Mouse (Mus musculus): ENCODE data around the gene Pik3r5. TPM values are rescaled to one million over a fixed set of nuclear protein-coding genes. Genes with fewer than 3 reads are reported as not detected.

Gene Pik3r5
- polyA plus RNA-seq, 1 experiment from 2014 or later = 0.65 TPM

GRCm38 (mm10) chr11:68519815-68520214 lies 87.9 kb downstream of the Pik3r5 start:
- Histone ChIP-seq H3K9me3 (ENCODE audit: control insufficient read depth, low read length) (peaks cover 7% of the 10 kb centered on the region; the same call in 1 of the 2 replicates), H3K9ac (ENCODE audit: low read length) (no peak overlapping the region), H3K4me3 (ENCODE audit: control insufficient read depth in 1 of 2, insufficient read depth in 1 of 2, low read depth in 1 of 2, low read length in 2 of 2) (no peak overlapping the region), H3K27ac (replicated peaks in 1 of 2; ENCODE audit: control insufficient read depth in 1 of 2, insufficient read depth in 1 of 2, low read depth in 2 of 2, low read length in 2 of 2) (no peak overlapping the region), H3K4me1 (ENCODE audit: control insufficient read depth in 2 of 2, insufficient read depth in 2 of 2, low read length in 2 of 2) (no peaks in the 10 kb centered on the region), H3K36me3 (ENCODE audit: control insufficient read depth, insufficient read depth, low read length) (no peaks in the 10 kb centered on the region), H3K27me3 (ENCODE audit: control insufficient read depth, insufficient read depth, low read length) (no peaks in the 10 kb centered on the region), H3K4me2 (ENCODE audit: low read length) (no peak overlapping the region)
- 77% methylated on average over 5 of the region's 5 CpGs for WGBS
- no peak for ATAC-seq (ENCODE audit: insufficient number of reproducible peaks, insufficient read depth, low FRiP score, low read depth)

- peaks cover 7% of the 10 kb centered on the region; the same call in 1 of the 2 replicates for H3K9me3 ChIP-seq (ENCODE audit: control insufficient read depth, low read length)
- no peaks in the 10 kb centered on the region for H3K4me1 ChIP-seq (ENCODE audit: control insufficient read depth in 2 of 2, insufficient read depth in 2 of 2, low read length in 2 of 2)
- ATAC-seq (ENCODE audit: insufficient number of reproducible peaks, insufficient read depth, low FRiP score, low read depth) = no peak
- no peak overlapping the region for H3K9ac ChIP-seq (ENCODE audit: low read length)
- H3K27ac ChIP-seq (replicated peaks in 1 of 2; ENCODE audit: control insufficient read depth in 1 of 2, insufficient read depth in 1 of 2, low read depth in 2 of 2, low read length in 2 of 2) = no peak overlapping the region
- no peak overlapping the region for H3K4me3 ChIP-seq (ENCODE audit: control insufficient read depth in 1 of 2, insufficient read depth in 1 of 2, low read depth in 1 of 2, low read length in 2 of 2)
- 63% methylated on average over 2 of the region's 2 CpGs for WGBS
- no peak overlapping the region for H3K4me2 ChIP-seq (ENCODE audit: low read length)
- H3K27me3 ChIP-seq (ENCODE audit: control insufficient read depth, insufficient read depth, low read length) = no peaks in the 10 kb centered on the region
- H3K36me3 ChIP-seq (ENCODE audit: control insufficient read depth, insufficient read depth, low read length) = no peaks in the 10 kb centered on the region
Measured at GRCm38 (mm10) chr11:68520439-68520838, 88.5 kb downstream of the Pik3r5 start.

- H3K4me1 ChIP-seq (ENCODE audit: control insufficient read depth in 2 of 2, insufficient read depth in 2 of 2, low read length in 2 of 2) = no peaks in the 10 kb centered on the region
- H3K4me2 ChIP-seq (ENCODE audit: low read length) = no peak overlapping the region
- ATAC-seq (ENCODE audit: insufficient number of reproducible peaks, insufficient read depth, low FRiP score, low read depth) = no peak
- H3K36me3 ChIP-seq (ENCODE audit: control insufficient read depth, insufficient read depth, low read length) = no peaks in the 10 kb centered on the region
- peaks cover 7% of the 10 kb centered on the region; the same call in 1 of the 2 replicates for H3K9me3 ChIP-seq (ENCODE audit: control insufficient read depth, low read length)
- no peak overlapping the region for H3K4me3 ChIP-seq (ENCODE audit: control insufficient read depth in 1 of 2, insufficient read depth in 1 of 2, low read depth in 1 of 2, low read length in 2 of 2)
- WGBS = 81% methylated on average over 5 of the region's 5 CpGs
- H3K27me3 ChIP-seq (ENCODE audit: control insufficient read depth, insufficient read depth, low read length) = no peaks in the 10 kb centered on the region
- no peak overlapping the region for H3K27ac ChIP-seq (replicated peaks in 1 of 2; ENCODE audit: control insufficient read depth in 1 of 2, insufficient read depth in 1 of 2, low read depth in 2 of 2, low read length in 2 of 2)
- H3K9ac ChIP-seq (ENCODE audit: low read length) = no peak overlapping the region
Measured at GRCm38 (mm10) chr11:68521352-68521751, 89.4 kb downstream of the Pik3r5 start.

GRCm38 (mm10) chr11:68526441-68526840 lies 94.5 kb downstream of the Pik3r5 start:
- Histone ChIP-seq H3K4me3 (ENCODE audit: control insufficient read depth in 1 of 2, insufficient read depth in 1 of 2, low read depth in 1 of 2, low read length in 2 of 2) (no peak overlapping the region), H3K27ac (replicated peaks in 1 of 2; ENCODE audit: control insufficient read depth in 1 of 2, insufficient read depth in 1 of 2, low read depth in 2 of 2, low read length in 2 of 2) (no peak overlapping the region), H3K4me2 (ENCODE audit: low read length) (no peak overlapping the region), H3K36me3 (ENCODE audit: control insufficient read depth, insufficient read depth, low read length) (no peaks in the 10 kb centered on the region), H3K27me3 (ENCODE audit: control insufficient read depth, insufficient read depth, low read length) (peaks cover 5% of the 10 kb centered on the region; the same call in 1 of the 2 replicates), H3K4me1 (ENCODE audit: control insufficient read depth in 2 of 2, insufficient read depth in 2 of 2, low read length in 2 of 2) (no peaks in the 10 kb centered on the region; a peak in 1 of 4 replicates), H3K9me3 (ENCODE audit: control insufficient read depth, low read length) (no peaks in the 10 kb centered on the region), H3K9ac (ENCODE audit: low read length) (no peak overlapping the region)
- no peak for ATAC-seq (ENCODE audit: insufficient number of reproducible peaks, insufficient read depth, low FRiP score, low read depth)
- WGBS = 73% methylated on average over 4 of the region's 4 CpGs

GRCm38 (mm10) chr11:68531066-68531806 lies 99.3 kb downstream of the Pik3r5 start:
- H3K36me3 ChIP-seq (ENCODE audit: control insufficient read depth, insufficient read depth, low read length) = no peaks in the 10 kb centered on the region
- no peak overlapping the region for H3K4me3 ChIP-seq (ENCODE audit: control insufficient read depth in 1 of 2, insufficient read depth in 1 of 2, low read depth in 1 of 2, low read length in 2 of 2)
- H3K9me3 ChIP-seq (ENCODE audit: control insufficient read depth, low read length) = no peaks in the 10 kb centered on the region
- no peak overlapping the region for H3K4me2 ChIP-seq (ENCODE audit: low read length)
- no peaks in the 10 kb centered on the region; a peak in 1 of 4 replicates for H3K4me1 ChIP-seq (ENCODE audit: control insufficient read depth in 2 of 2, insufficient read depth in 2 of 2, low read length in 2 of 2)
- peaks cover 5% of the 10 kb centered on the region; the same call in 1 of the 2 replicates for H3K27me3 ChIP-seq (ENCODE audit: control insufficient read depth, insufficient read depth, low read length)
- 26% methylated on average over 16 of the region's 16 CpGs for WGBS
- no peak overlapping the region for H3K9ac ChIP-seq (ENCODE audit: low read length)
- no peak for ATAC-seq (ENCODE audit: insufficient number of reproducible peaks, insufficient read depth, low FRiP score, low read depth)
- H3K27ac ChIP-seq (replicated peaks in 1 of 2; ENCODE audit: control insufficient read depth in 1 of 2, insufficient read depth in 1 of 2, low read depth in 2 of 2, low read length in 2 of 2) = no peak overlapping the region

GRCm38 (mm10) chr11:68531941-68532535 lies 100.1 kb downstream of the Pik3r5 start:
- Histone ChIP-seq H3K9ac (ENCODE audit: low read length) (no peak overlapping the region), H3K27me3 (ENCODE audit: control insufficient read depth, insufficient read depth, low read length) (peaks cover 5% of the 10 kb centered on the region; the same call in 1 of the 2 replicates), H3K4me2 (ENCODE audit: low read length) (no peak overlapping the region), H3K9me3 (ENCODE audit: control insufficient read depth, low read length) (no peaks in the 10 kb centered on the region), H3K4me1 (ENCODE audit: control insufficient read depth in 2 of 2, insufficient read depth in 2 of 2, low read length in 2 of 2) (no peaks in the 10 kb centered on the region; a peak in 1 of 4 replicates), H3K27ac (replicated peaks in 1 of 2; ENCODE audit: control insufficient read depth in 1 of 2, insufficient read depth in 1 of 2, low read depth in 2 of 2, low read length in 2 of 2) (no peak overlapping the region), H3K4me3 (ENCODE audit: control insufficient read depth in 1 of 2, insufficient read depth in 1 of 2, low read depth in 1 of 2, low read length in 2 of 2) (no peak overlapping the region), H3K36me3 (ENCODE audit: control insufficient read depth, insufficient read depth, low read length) (no peaks in the 10 kb centered on the region)
- no peak for ATAC-seq (ENCODE audit: insufficient number of reproducible peaks, insufficient read depth, low FRiP score, low read depth)
- WGBS = 54% methylated on average over 11 of the region's 11 CpGs

GRCm38 (mm10) chr11:68532773-68533172 lies 100.9 kb downstream of the Pik3r5 start:
- Histone ChIP-seq H3K27ac (replicated peaks in 1 of 2; ENCODE audit: control insufficient read depth in 1 of 2, insufficient read depth in 1 of 2, low read depth in 2 of 2, low read length in 2 of 2) (no peak overlapping the region), H3K4me3 (ENCODE audit: control insufficient read depth in 1 of 2, insufficient read depth in 1 of 2, low read depth in 1 of 2, low read length in 2 of 2) (no peak overlapping the region), H3K4me2 (ENCODE audit: low read length) (no peak overlapping the region), H3K9ac (ENCODE audit: low read length) (no peak overlapping the region), H3K27me3 (ENCODE audit: control insufficient read depth, insufficient read depth, low read length) (peaks cover 5% of the 10 kb centered on the region; the same call in 1 of the 2 replicates), H3K36me3 (ENCODE audit: control insufficient read depth, insufficient read depth, low read length) (no peaks in the 10 kb centered on the region), H3K4me1 (ENCODE audit: control insufficient read depth in 2 of 2, insufficient read depth in 2 of 2, low read length in 2 of 2) (no peaks in the 10 kb centered on the region; a peak in 1 of 4 replicates), H3K9me3 (ENCODE audit: control insufficient read depth, low read length) (no peaks in the 10 kb centered on the region)
- 56% methylated on average over 5 of the region's 5 CpGs for WGBS
- ATAC-seq (ENCODE audit: insufficient number of reproducible peaks, insufficient read depth, low FRiP score, low read depth) = no peak

All from heart, embryonic 14.5 days (tissue).